Mouse (Mus musculus) heart, embryonic 16.5 days (tissue): ENCODE results near the gene Abca4. TPM values are rescaled to one million over a fixed set of nuclear protein-coding genes. Genes with fewer than 3 reads are reported as not detected.

Experiments
- ATAC-seq: fragments of 200-750 bp; cut with Nextera tagmentation; replicated peaks from 2 replicates; pipeline ENCODE4 v1.8.0; 2017; ENCODE audit warnings: moderate number of reproducible peaks; ENCODE audit not compliant: insufficient read depth, low FRiP score; ENCODE audit errors: extremely low read depth
- H3K27ac ChIP-seq: fragments of 300-500 bp; sonication (generic); 2 replicates; pipeline ENCODE4 v1.5.1; 2014; ENCODE audit warnings: mild to moderate bottlenecking, low read length, control low read depth, moderate library complexity
- H3K27me3 ChIP-seq: fragments of 300-500 bp; sonication (generic); 2 replicates; pipeline ENCODE4 v1.6.1; 2014; ENCODE audit warnings: low read length, mixed read lengths; ENCODE audit not compliant: control insufficient read depth, insufficient read depth
- H3K36me3 ChIP-seq: fragments of 300-500 bp; sonication (generic); 2 replicates; pipeline ENCODE4 v1.6.1; 2014; ENCODE audit not compliant: control insufficient read depth, insufficient read depth
- H3K4me1 ChIP-seq: fragments of 300-500 bp; sonication (generic); 2 replicates; pipeline ENCODE4 v1.6.1; 2014; ENCODE audit warnings: low read length, mixed read lengths; ENCODE audit not compliant: control insufficient read depth, insufficient read depth
- H3K4me2 ChIP-seq: fragments of 300-500 bp; sonication (generic); 2 replicates; pipeline ENCODE4 v1.6.1; 2014; ENCODE audit warnings: low read depth, mild to moderate bottlenecking, control low read depth, low read length
- H3K4me3 ChIP-seq: fragments of 300-500 bp; sonication (generic); 2 replicates; pipeline ENCODE4 v1.5.1; 2014; ENCODE audit warnings: mild to moderate bottlenecking, control low read depth, low read length
- H3K9ac ChIP-seq: fragments of 300-500 bp; sonication (generic); 2 replicates; pipeline ENCODE4 v1.6.1; 2014; ENCODE audit warnings: low read length, control low read depth
- H3K9me3 ChIP-seq: fragments of 300-500 bp; sonication (generic); replicated peaks from 2 replicates; pipeline ENCODE4 v1.6.1; 2016; ENCODE audit warnings: low read length; ENCODE audit not compliant: control insufficient read depth
- WGBS: fragments of 180-500 bp; shearing (Covaris S2); extraction: QIAGEN DNeasy Blood & Tissue Kit; methylation state at CpG from one replicate; pipeline ENCODE4 v1.1.7; 2014; 5-methylcytosine and 5-hydroxymethylcytosine counted together
- polyA plus RNA-seq: library from polyadenylated mRNA; unstranded; fragments of >200 nt; fragmentation: Nextera tagmentation; extraction: Ambion mirVana; gene quantifications from 2 replicates; pipeline ENCODE4 v1.2.1, GENCODE M21; 2015

The Abca4 gene
- polyA plus RNA-seq, 1 experiment from 2014 or later: 3.4 TPM

GRCm38 (mm10) chr3:122046187-122046620 lies 2.0 kb downstream of the Abca4 start:
- Histone ChIP-seq H3K4me2 (peak overlapping the region; percentile 13; the same call in 1 of the 2 replicates), H3K27ac (no peak overlapping the region), H3K9me3 (no peaks in the 10 kb centered on the region), H3K4me1 (peaks cover 50% of the 10 kb centered on the region), H3K36me3 (no peaks in the 10 kb centered on the region), H3K27me3 (no peaks in the 10 kb centered on the region), H3K4me3 (no peak overlapping the region), H3K9ac (no peak overlapping the region)
- 45% methylated on average over 10 of the region's 10 CpGs for WGBS
- no peak for ATAC-seq

DNA sequence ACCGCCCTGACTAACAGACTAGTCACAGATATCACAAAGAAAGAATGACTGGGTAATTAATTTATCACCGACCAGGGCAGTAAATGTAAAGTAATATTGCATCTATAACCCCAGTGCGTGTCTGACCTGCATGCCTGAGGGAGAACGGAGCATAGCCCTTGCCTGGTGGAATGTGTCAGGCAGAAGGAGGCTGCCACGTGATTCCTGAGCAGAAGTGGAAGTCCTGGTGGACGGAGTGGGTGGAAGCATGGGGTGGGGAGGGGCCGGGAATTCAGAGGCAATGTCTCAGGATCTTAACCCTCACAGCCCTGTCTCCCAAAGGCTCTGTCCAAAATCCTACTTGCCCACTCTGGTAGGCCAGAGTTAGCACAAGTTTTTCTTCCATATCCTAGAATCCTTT lies 3.2 kb downstream of the Abca4 start:
- peak overlapping the region; percentile 16; the same call in 1 of the 2 replicates for H3K4me2 ChIP-seq
- H3K27me3 ChIP-seq: no peaks in the 10 kb centered on the region
- H3K9ac ChIP-seq: peak overlapping the region; percentile 28
- WGBS: 24% methylated on average over 7 of the region's 7 CpGs
- no peak overlapping the region for H3K4me3 ChIP-seq
- ATAC-seq: peak; percentile 62
- H3K4me1 ChIP-seq: peaks cover 49% of the 10 kb centered on the region
- H3K9me3 ChIP-seq: no peaks in the 10 kb centered on the region
- H3K27ac ChIP-seq: peak overlapping the region; percentile 62
- H3K36me3 ChIP-seq: no peaks in the 10 kb centered on the region

GRCm38 (mm10) chr3:122047921-122048861 lies 3.9 kb downstream of the Abca4 start:
- Histone ChIP-seq H3K4me1 (peaks cover 41% of the 10 kb centered on the region), H3K4me3 (no peak overlapping the region), H3K27ac (peak overlapping the region; percentile 62), H3K27me3 (no peaks in the 10 kb centered on the region), H3K9me3 (no peaks in the 10 kb centered on the region), H3K4me2 (peak overlapping the region; percentile 16; the same call in 1 of the 2 replicates), H3K36me3 (no peaks in the 10 kb centered on the region), H3K9ac (peak overlapping the region; percentile 28)
- WGBS: 20% methylated on average over 17 of the region's 17 CpGs
- peak; percentile 42 for ATAC-seq

DNA sequence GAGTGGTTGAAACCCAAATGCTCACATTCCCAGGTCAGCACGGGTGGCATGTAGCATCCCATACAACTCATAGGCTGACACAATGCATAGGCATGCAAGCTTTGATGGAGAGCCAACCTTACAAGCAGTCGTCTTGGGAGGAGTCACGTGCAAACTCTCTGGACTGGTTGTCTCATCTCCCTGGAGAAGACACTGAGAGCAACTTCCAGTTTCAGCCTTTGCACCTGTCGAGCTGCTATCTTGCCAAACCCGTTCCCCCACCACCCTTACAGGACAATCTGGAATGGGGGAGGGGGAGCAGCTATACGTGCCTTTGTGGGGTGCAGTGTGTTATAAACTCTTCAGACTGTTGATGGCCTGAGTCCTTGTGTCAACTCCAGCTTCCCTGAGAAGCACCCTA lies 4.9 kb downstream of the Abca4 start:
- H3K9ac ChIP-seq: no peak overlapping the region
- WGBS: 51% methylated on average over 6 of the region's 6 CpGs
- H3K27ac ChIP-seq: no peak overlapping the region
- no peaks in the 10 kb centered on the region for H3K36me3 ChIP-seq
- no peaks in the 10 kb centered on the region for H3K27me3 ChIP-seq
- H3K4me3 ChIP-seq: no peak overlapping the region
- ATAC-seq: no peak
- H3K4me1 ChIP-seq: peaks cover 35% of the 10 kb centered on the region
- H3K4me2 ChIP-seq: no peak overlapping the region
- no peaks in the 10 kb centered on the region for H3K9me3 ChIP-seq

- no peak overlapping the region for H3K27ac ChIP-seq
- WGBS: 51% methylated on average over 9 of the region's 9 CpGs
- ATAC-seq: no peak
- no peaks in the 10 kb centered on the region for H3K36me3 ChIP-seq
- no peak overlapping the region for H3K9ac ChIP-seq
- H3K9me3 ChIP-seq: no peaks in the 10 kb centered on the region
- H3K4me3 ChIP-seq: no peak overlapping the region
- H3K4me2 ChIP-seq: no peak overlapping the region
- H3K4me1 ChIP-seq: peaks cover 4% of the 10 kb centered on the region; the same call in 1 of the 2 replicates
- H3K27me3 ChIP-seq: no peaks in the 10 kb centered on the region
Measured at GRCm38 (mm10) chr3:122058439-122059198, 14.4 kb downstream of the Abca4 start.

DNA sequence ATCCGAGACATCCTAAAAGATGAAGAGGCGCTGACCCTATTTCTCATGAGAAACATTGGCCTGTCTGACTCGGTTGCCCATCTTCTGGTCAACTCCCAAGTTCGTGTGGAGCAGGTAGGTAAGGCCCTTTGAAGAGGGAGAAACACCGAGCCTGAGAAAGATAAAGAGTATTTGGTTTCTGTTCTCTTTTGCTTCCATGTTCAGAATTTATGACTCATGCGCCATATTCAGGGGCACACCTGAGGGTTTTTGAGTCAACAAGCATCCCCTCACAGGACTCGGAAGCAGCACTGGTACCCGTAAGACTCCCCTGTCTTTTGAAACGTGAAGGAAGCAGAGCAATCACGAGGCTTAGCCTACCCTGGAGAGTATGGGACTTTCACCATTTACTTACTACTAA lies 18.3 kb downstream of the Abca4 start:
- Histone ChIP-seq H3K4me1 (peaks cover 9% of the 10 kb centered on the region), H3K27ac (no peak overlapping the region)
- WGBS: 89% methylated on average over 10 of the region's 10 CpGs

DNA sequence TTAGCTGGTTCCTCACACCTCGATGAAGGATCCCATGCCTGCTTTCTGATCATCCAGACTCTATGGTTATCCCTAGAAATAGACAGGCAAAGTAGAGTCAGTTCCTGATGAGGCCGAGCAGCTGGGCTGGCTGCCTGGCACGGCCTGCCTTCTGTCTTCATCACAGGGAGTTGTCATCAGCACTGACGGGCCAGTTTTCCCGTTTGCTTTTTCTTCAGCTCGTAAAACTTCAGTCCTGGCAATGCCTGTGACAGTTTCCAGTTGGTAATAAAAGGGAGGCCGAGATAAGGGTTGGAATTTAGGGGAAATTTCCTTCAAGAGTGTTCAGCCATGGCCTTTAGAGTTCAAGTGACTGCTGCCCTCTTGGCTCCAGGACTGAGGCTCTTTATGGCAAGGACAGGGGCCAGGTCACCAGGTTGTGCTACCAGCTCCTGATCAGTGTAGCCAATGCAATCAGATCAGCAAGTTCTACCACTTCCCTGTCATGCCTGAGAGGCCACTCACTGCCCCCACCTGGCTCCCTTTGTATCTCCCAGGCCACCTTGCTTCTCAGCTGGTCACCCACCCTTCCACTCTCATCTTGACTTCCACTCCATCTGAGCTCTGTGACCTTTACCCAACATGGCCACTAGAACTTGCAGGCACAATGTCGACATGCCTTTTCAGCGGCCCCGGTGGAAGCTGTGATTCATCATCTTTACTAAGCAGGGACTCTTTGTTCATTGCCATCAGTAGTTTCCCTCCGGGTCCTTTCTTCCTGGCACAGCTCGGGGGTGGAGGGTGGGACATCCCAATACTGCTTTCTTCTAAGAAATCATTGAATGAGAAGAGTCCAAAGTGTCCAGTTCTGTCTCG lies 20.5 kb downstream of the Abca4 start:
- 34% methylated on average over 13 of the region's 13 CpGs for WGBS
- no peaks in the 10 kb centered on the region for H3K9me3 ChIP-seq
- peak overlapping the region; percentile 85 for H3K27ac ChIP-seq
- H3K9ac ChIP-seq: no peak overlapping the region
- no peaks in the 10 kb centered on the region for H3K27me3 ChIP-seq
- no peak overlapping the region for H3K4me3 ChIP-seq
- no peaks in the 10 kb centered on the region for H3K36me3 ChIP-seq
- peaks cover 9% of the 10 kb centered on the region for H3K4me1 ChIP-seq
- no peak overlapping the region for H3K4me2 ChIP-seq
- peak; percentile 79 for ATAC-seq

More for the DNA sequence above, 18.3 kb downstream of the Abca4 start:
- no peak overlapping the region for H3K4me2 ChIP-seq
- no peak for ATAC-seq
- no peaks in the 10 kb centered on the region for H3K36me3 ChIP-seq
- H3K27me3 ChIP-seq: no peaks in the 10 kb centered on the region
- no peak overlapping the region for H3K4me3 ChIP-seq
- H3K9me3 ChIP-seq: no peaks in the 10 kb centered on the region
- H3K9ac ChIP-seq: no peak overlapping the region

DNA sequence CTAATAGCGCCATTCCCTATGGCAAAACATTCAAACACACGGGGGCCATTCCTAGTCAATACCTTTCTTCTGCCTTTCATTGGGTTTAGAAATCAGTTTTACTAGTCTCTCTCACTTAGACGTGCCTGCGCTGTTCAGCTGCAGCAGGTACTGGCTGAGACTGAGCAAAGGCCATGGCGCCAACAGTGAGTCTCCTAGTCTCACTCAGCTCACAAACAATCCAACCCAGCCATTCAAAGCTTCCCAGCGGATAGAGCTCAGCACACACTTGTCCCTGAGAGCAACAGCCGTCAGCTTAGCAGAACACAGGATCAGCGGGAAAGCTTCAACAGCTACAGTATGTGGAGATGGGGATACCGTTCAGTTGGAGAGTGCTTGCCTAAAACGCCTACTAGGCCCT lies 27.5 kb downstream of the Abca4 start:
- no peak overlapping the region for H3K9ac ChIP-seq
- no peaks in the 10 kb centered on the region for H3K36me3 ChIP-seq
- ATAC-seq: no peak
- no peak overlapping the region for H3K27ac ChIP-seq
- H3K4me1 ChIP-seq: peaks cover 25% of the 10 kb centered on the region
- 80% methylated on average over 10 of the region's 10 CpGs for WGBS
- no peak overlapping the region for H3K4me3 ChIP-seq
- H3K9me3 ChIP-seq: no peaks in the 10 kb centered on the region
- H3K27me3 ChIP-seq: no peaks in the 10 kb centered on the region
- H3K4me2 ChIP-seq: no peak overlapping the region
